Mouse (Mus musculus) liver, adult 2 months (tissue): Measurements from ENCODE around the gene Sugt1. TPM values are rescaled to one million over a fixed set of nuclear protein-coding genes. Genes with fewer than 3 reads are reported as not detected.
A peak's percentile ranks its signal among the peaks of the same experiment; 100 is the strongest.

Experiments used
- DNase-seq: peaks from one replicate; pipeline ENCODE4 v3.0.0-alpha.2; 2011; ENCODE audit warnings: low read depth, low spot score; ENCODE audit errors: extremely low read depth
- H3K27ac ChIP-seq: fragments of 200-500 bp; replicated peaks from 2 replicates; pipeline ENCODE4 v1.5.1; 2012; ENCODE audit warnings: low read depth, mild to moderate bottlenecking, control low read depth, inconsistent platforms, low read length; ENCODE audit not compliant: insufficient read depth
- H3K27me3 ChIP-seq: fragments of 200-500 bp; 2 replicates; pipeline ENCODE4 v1.6.1; 2012; ENCODE audit warnings: mild to moderate bottlenecking, moderate library complexity, low read length, inconsistent platforms; ENCODE audit not compliant: control insufficient read depth, insufficient read depth
- H3K36me3 ChIP-seq: fragments of 200-500 bp; 2 replicates; pipeline ENCODE4 v1.6.1; 2012; ENCODE audit warnings: low read length, inconsistent platforms; ENCODE audit not compliant: control insufficient read depth, insufficient read depth
- H3K4me1 ChIP-seq: fragments of 200-500 bp; 2 replicates; pipeline ENCODE4 v1.6.1; 2011; ENCODE audit warnings: low read length; ENCODE audit not compliant: control insufficient read depth, insufficient read depth
- H3K4me3 ChIP-seq: fragments of 200-500 bp; 2 replicates; pipeline ENCODE4 v1.5.1; 2011; ENCODE audit warnings: low read depth, mild to moderate bottlenecking, control low read depth, low read length, moderate library complexity; ENCODE audit not compliant: insufficient read depth
- H3K79me2 ChIP-seq: fragments of 200-500 bp; 2 replicates; pipeline ENCODE4 v1.6.1; 2012; ENCODE audit warnings: inconsistent platforms, mild to moderate bottlenecking, low read length, moderate library complexity; ENCODE audit not compliant: control insufficient read depth, insufficient read depth
- H3K9ac ChIP-seq: fragments of 200-500 bp; 2 replicates; pipeline ENCODE4 v1.6.1; 2012; ENCODE audit warnings: low read depth, mild to moderate bottlenecking, control low read depth, inconsistent platforms, low read length
- CTCF ChIP-seq: fragments of 200-500 bp; IDR thresholded peaks from 2 replicates; pipeline ENCODE4 v1.5.1; 2011; ENCODE audit warnings: low read depth, low read length, control low read depth
- POLR2A ChIP-seq: fragments of 200-500 bp; IDR thresholded peaks from 2 replicates; pipeline ENCODE4 v1.6.1; 2011; ENCODE audit warnings: low read length, control low read depth; ENCODE audit not compliant: insufficient read depth; ENCODE audit errors: extremely low read depth
- WGBS: fragments of 180-500 bp; shearing (Covaris S2); methylation state at CpG from one replicate; pipeline ENCODE4 v1.1.7; 2018; 5-methylcytosine and 5-hydroxymethylcytosine counted together
- polyA plus RNA-seq: library from polyadenylated mRNA; depleted of rRNA; stranded (reverse); fragments of >200 nt; gene quantifications from 2 replicates; pipeline ENCODE4 v1.2.3, GENCODE M21; 2012
- total RNA-seq: library from RNA; depleted of rRNA; stranded (reverse); fragments of >200 nt; gene quantifications from 2 replicates; pipeline ENCODE4 v1.2.3, GENCODE M21; 2014

Gene Sugt1
- total and polyA plus RNA-seq, 2 experiments: 3.3 to 30.0 TPM

DNA sequence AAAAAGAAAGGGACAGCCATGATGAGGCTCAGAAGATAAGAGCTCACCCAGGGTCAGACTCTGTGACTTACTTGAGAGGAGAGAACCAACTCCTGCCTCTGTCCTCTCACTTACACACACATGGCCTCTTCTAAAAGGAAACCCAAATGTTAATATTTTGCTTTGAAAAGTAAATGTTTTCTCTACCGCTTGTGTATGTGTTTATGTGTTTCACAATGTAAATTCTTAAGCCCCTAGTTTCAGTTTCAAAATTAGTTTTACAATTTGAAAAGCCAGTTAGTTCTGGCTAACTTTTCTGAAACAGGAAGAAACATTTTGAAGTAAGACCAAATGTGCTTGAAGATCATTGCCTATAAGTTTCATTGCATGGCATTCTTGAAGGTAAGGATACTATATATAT is 29.7 kb upstream of the Sugt1 start:
- Histone ChIP-seq H3K27me3 (no peaks in the 10 kb centered on the region), H3K4me1 (peaks cover 6% of the 10 kb centered on the region; the same call in 1 of the 2 replicates), H3K27ac (no peak overlapping the region), H3K9ac (no peak overlapping the region), H3K79me2 (peaks cover 32% of the 10 kb centered on the region), H3K36me3 (peaks cover 11% of the 10 kb centered on the region), H3K4me3 (no peak overlapping the region)
- peak; percentile 22 for DNase-seq
- 26% methylated on average over 1 of the region's 1 CpGs for WGBS
- TF ChIP-seq CTCF (no peak), POLR2A (no peak)

DNA sequence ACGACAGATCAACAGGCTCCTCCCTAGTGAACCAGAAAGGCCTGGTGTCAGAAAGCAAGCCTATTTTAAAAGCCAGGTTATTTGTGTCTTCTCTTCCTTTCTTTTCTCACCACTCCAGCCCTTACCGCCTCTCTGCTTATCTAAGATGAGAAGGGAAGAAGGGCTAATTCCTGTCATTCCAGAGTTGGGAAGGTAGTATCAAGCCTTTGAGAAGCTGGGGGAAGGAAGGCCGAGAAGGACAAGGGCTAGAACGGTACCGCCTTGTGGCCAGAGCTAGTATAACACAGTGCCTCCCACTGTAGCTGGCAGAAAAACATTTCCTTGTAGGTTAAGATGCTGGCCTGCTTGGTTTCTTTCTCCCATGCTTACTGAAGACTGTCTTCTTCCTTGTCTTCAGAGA is 24.7 kb upstream of the Sugt1 start:
- H3K79me2 ChIP-seq: peaks cover 6% of the 10 kb centered on the region
- H3K27ac ChIP-seq: no peak overlapping the region
- TF ChIP-seq POLR2A: no peak
- TF ChIP-seq CTCF: peak; percentile 75
- H3K4me1 ChIP-seq: no peaks in the 10 kb centered on the region
- WGBS: 37% methylated on average over 5 of the region's 5 CpGs
- peak; percentile 38 for DNase-seq
- peaks cover 22% of the 10 kb centered on the region for H3K36me3 ChIP-seq
- H3K4me3 ChIP-seq: no peak overlapping the region
- no peak overlapping the region for H3K9ac ChIP-seq
- H3K27me3 ChIP-seq: no peaks in the 10 kb centered on the region

DNA sequence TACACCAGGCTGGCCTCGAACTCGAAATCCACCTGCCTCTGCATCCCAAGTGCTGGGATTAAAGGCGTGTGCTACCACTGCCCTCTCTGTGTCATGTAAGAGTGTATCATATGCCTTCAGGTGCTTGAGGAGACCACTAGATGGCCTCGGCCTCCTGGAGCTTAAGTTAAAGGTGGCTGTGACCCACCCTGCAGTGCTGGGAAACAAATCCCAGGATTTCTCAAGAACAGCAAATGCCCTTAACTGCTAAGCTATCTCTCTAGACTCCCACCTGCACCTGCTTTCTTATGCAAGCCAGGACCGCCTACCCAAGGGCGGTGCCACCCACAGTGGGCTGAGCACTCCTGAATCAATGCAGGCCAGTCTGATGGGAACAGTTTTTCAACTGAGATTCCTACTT is 22.7 kb upstream of the Sugt1 start:
- Histone ChIP-seq H3K4me3 (no peak overlapping the region), H3K27me3 (no peaks in the 10 kb centered on the region), H3K4me1 (peaks cover 4% of the 10 kb centered on the region), H3K27ac (no peak overlapping the region), H3K9ac (no peak overlapping the region), H3K36me3 (peaks cover 33% of the 10 kb centered on the region), H3K79me2 (peaks cover 6% of the 10 kb centered on the region)
- peak; percentile 33; the same call in 1 of the 2 replicates for TF ChIP-seq CTCF
- TF ChIP-seq POLR2A: no peak
- WGBS: 87% methylated on average over 6 of the region's 6 CpGs
- no peak for DNase-seq

DNA sequence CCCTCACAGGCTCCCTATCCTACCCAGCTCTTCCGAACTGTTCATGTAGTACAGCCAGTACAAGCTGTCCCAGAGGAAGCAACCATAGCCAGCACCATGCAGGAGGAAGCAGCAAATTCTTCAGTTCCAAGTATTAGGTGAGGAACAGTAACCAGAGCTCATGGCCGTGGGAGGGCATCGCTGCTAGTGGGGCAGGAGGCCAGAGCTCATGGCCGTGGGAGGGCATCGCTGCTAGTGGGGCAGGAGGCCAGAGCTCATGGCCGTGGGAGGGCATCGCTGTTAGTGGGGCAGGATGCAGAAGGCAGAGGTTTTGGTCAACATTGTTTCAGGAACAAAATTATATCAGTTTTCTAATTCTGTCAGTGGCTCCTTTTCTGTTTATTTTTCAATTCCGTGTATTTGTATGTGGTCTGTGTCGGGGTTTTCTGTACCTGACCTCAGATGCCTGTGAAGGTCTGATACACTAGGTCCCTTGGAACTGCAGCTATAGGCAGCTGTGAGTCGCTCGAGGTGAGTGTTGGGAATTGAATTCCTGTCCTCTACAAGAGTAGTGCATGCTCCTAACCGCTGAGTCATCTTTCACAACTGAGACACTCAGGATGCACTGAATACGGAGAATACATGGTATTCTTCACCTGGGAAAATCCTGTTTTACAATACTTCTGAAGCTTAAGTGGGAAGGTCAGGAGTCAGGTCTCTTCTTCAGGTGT is 13.9 kb upstream of the Sugt1 start:
- Histone ChIP-seq H3K4me1 (peaks cover 1% of the 10 kb centered on the region), H3K27me3 (no peaks in the 10 kb centered on the region), H3K9ac (no peak overlapping the region), H3K4me3 (no peak overlapping the region), H3K36me3 (peaks cover 45% of the 10 kb centered on the region), H3K27ac (no peak overlapping the region), H3K79me2 (no peaks in the 10 kb centered on the region; the same call in 1 of the 2 replicates)
- TF ChIP-seq CTCF: no peak
- TF ChIP-seq POLR2A: no peak
- DNase-seq: no peak
- WGBS: 84% methylated on average over 13 of the region's 13 CpGs

DNA sequence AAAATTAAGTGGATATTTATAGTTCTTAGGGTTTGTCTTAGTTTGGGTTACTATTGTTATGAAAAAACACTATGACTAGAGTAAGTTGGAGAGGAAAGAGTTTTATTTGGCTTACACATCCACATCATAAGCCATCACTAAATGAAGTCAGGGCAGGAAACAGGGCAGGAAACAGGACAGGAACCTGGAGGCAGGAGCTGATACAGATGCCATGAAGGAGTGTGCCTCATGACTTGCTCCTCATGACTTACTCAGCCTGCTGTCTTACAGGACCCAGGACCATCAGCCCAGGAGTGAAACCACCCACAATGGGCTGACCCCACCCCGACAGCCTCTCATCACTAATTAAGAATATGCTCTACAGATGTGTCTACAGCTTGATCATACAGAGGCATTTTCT is 13.1 kb upstream of the Sugt1 start:
- Histone ChIP-seq H3K79me2 (no peaks in the 10 kb centered on the region; the same call in 1 of the 2 replicates), H3K36me3 (peaks cover 41% of the 10 kb centered on the region), H3K4me3 (no peak overlapping the region), H3K9ac (no peak overlapping the region), H3K27me3 (no peaks in the 10 kb centered on the region), H3K4me1 (no peaks in the 10 kb centered on the region), H3K27ac (no peak overlapping the region)
- TF ChIP-seq POLR2A (no peak), CTCF (no peak)
- 100% methylated on average over 1 of the region's 1 CpGs for WGBS
- no peak for DNase-seq
